Mouse (Mus musculus) kidney, postnatal 0 days (tissue): ENCODE results near the gene Scfd2. TPM values are rescaled to one million over a fixed set of nuclear protein-coding genes. Genes with fewer than 3 reads are reported as not detected.
A peak's percentile ranks its signal among the peaks of the same experiment; 100 is the strongest.

Experiments
- ATAC-seq: fragments of 200-750 bp; cut with Nextera tagmentation; replicated peaks from 2 replicates; pipeline ENCODE4 v1.8.0; 2017; ENCODE audit warnings: low read depth, moderate number of reproducible peaks, moderate TSS enrichment, moderate library complexity; ENCODE audit not compliant: low FRiP score
- DNase-seq: peaks from one replicate; pipeline ENCODE4 v3.0.0-alpha.2; 2016; ENCODE audit warnings: low spot score
- H3K27ac ChIP-seq: fragments of 300-500 bp; sonication (generic); 2 replicates; pipeline ENCODE4 v1.5.1; 2014; ENCODE audit warnings: mild to moderate bottlenecking
- H3K27me3 ChIP-seq: fragments of 300-500 bp; sonication (generic); 2 replicates; pipeline ENCODE4 v1.6.1; 2014; ENCODE audit warnings: low read length, mixed read lengths; ENCODE audit not compliant: insufficient read depth
- H3K36me3 ChIP-seq: fragments of 300-500 bp; sonication (generic); 2 replicates; pipeline ENCODE4 v1.6.1; 2014; ENCODE audit warnings: low read length, mixed read lengths; ENCODE audit not compliant: insufficient read depth
- H3K4me1 ChIP-seq: fragments of 300-500 bp; sonication (generic); replicated peaks from 2 replicates; pipeline ENCODE4 v1.6.1; 2014; ENCODE audit warnings: antibody characterized with exemption, low read length, mixed read lengths; ENCODE audit not compliant: insufficient read depth
- H3K4me2 ChIP-seq: fragments of 300-500 bp; sonication (generic); 2 replicates; pipeline ENCODE4 v1.6.1; 2014; ENCODE audit warnings: mild to moderate bottlenecking, low read length, moderate library complexity, mixed read lengths
- H3K4me3 ChIP-seq: fragments of 300-500 bp; sonication (generic); replicated peaks from 2 replicates; pipeline ENCODE4 v1.5.1; 2014; ENCODE audit warnings: low read depth, low read length
- H3K9ac ChIP-seq: fragments of 300-500 bp; sonication (generic); 2 replicates; pipeline ENCODE4 v1.6.1; 2014; ENCODE audit warnings: low read depth, low read length
- H3K9me3 ChIP-seq: fragments of 300-500 bp; sonication (generic); replicated peaks from 2 replicates; pipeline ENCODE4 v1.6.1; 2016; ENCODE audit warnings: low read length, inconsistent platforms, mixed read lengths
- CTCF ChIP-seq: IDR thresholded peaks from 2 replicates; pipeline ENCODE4 v1.5.1; 2016; ENCODE audit warnings: antibody characterized with exemption, low read depth, mild to moderate bottlenecking, moderate library complexity
- WGBS: fragments of 180-500 bp; shearing (Covaris S2); extraction: QIAGEN DNeasy Blood & Tissue Kit; methylation state at CpG from one replicate; pipeline ENCODE4 v1.1.7; 2014; 5-methylcytosine and 5-hydroxymethylcytosine counted together
- polyA plus RNA-seq: library from polyadenylated mRNA; unstranded; fragments of >200 nt; fragmentation: Nextera tagmentation; extraction: Ambion mirVana; gene quantifications from 2 replicates; pipeline ENCODE4 v1.2.1, GENCODE M21; 2015

Scfd2 gene
- polyA plus RNA-seq, 1 experiment from 2014 or later, result 16.8 TPM

GRCm38 (mm10) chr5:74311865-74312264 is 219.7 kb downstream of the Scfd2 start:
- WGBS, result 61% methylated on average over 6 of the region's 6 CpGs
- Histone ChIP-seq H3K27me3 (no peaks in the 10 kb centered on the region), H3K27ac (no peak overlapping the region), H3K9ac (no peak overlapping the region), H3K4me3 (no peak overlapping the region), H3K4me1 (no peaks in the 10 kb centered on the region), H3K36me3 (no peaks in the 10 kb centered on the region), H3K4me2 (no peak overlapping the region), H3K9me3 (no peaks in the 10 kb centered on the region)
- TF ChIP-seq CTCF, result no peak
- DNase-seq (peak; percentile 33), ATAC-seq (no peak)

GRCm38 (mm10) chr5:74311200-74311825 is 220.2 kb downstream of the Scfd2 start:
- 33% methylated on average over 6 of the region's 6 CpGs for whole genome bisulfite sequencing
- ATAC-seq, result no peak; the same call in 1 of the 2 replicates

DNA sequence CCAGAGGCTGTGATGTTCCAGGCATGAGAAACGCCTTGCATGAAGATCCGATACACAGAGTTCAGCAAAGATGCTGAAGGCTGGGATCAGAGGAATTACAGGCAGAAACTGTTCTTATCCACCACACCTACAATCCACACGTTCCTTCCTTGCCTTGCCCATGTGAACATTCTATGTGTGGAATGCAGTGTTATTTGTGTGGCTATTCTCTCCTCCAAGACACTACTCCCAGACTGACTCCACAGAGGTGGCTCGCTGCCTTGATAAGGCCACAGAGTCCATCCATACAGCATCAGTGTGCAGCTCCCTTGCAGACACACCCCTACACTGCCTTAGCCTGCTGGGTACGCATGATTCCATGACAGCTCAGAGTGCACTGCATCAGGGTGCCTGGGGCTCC is 221.5 kb downstream of the Scfd2 start:
- 86% methylated on average over 5 of the region's 5 CpGs for WGBS
- Histone ChIP-seq H3K27me3 (no peaks in the 10 kb centered on the region), H3K4me2 (no peak overlapping the region), H3K9ac (no peak overlapping the region), H3K27ac (no peak overlapping the region), H3K4me1 (no peaks in the 10 kb centered on the region), H3K36me3 (no peaks in the 10 kb centered on the region), H3K9me3 (no peaks in the 10 kb centered on the region), H3K4me3 (no peak overlapping the region)
- TF ChIP-seq CTCF, result no peak
- DNase-seq (no peak), ATAC-seq (no peak)

More at GRCm38 (mm10) chr5:74311200-74311825, 220.2 kb downstream of the Scfd2 start:
- Histone ChIP-seq H3K36me3 (no peaks in the 10 kb centered on the region), H3K9me3 (no peaks in the 10 kb centered on the region), H3K4me2 (no peak overlapping the region), H3K27ac (no peak overlapping the region), H3K9ac (no peak overlapping the region), H3K4me3 (no peak overlapping the region), H3K4me1 (no peaks in the 10 kb centered on the region), H3K27me3 (no peaks in the 10 kb centered on the region)
- DNase-seq, result peak; percentile 95
- peak; percentile 95 for TF ChIP-seq CTCF

- DNase-seq (peak; percentile 56), ATAC-seq (no peak)
- H3K9ac ChIP-seq, result no peak overlapping the region
- no peaks in the 10 kb centered on the region for H3K27me3 ChIP-seq
- H3K4me1 ChIP-seq, result no peaks in the 10 kb centered on the region; the same call in 1 of the 2 replicates
- H3K9me3 ChIP-seq, result no peaks in the 10 kb centered on the region
- H3K4me2 ChIP-seq, result no peak overlapping the region
- TF ChIP-seq CTCF, result no peak
- no peak overlapping the region for H3K27ac ChIP-seq
- 60% methylated on average over 5 of the region's 5 CpGs for WGBS
- no peaks in the 10 kb centered on the region for H3K36me3 ChIP-seq
- H3K4me3 ChIP-seq, result no peak overlapping the region
Measured at GRCm38 (mm10) chr5:74307242-74307641, 224.3 kb downstream of the Scfd2 start.

DNA sequence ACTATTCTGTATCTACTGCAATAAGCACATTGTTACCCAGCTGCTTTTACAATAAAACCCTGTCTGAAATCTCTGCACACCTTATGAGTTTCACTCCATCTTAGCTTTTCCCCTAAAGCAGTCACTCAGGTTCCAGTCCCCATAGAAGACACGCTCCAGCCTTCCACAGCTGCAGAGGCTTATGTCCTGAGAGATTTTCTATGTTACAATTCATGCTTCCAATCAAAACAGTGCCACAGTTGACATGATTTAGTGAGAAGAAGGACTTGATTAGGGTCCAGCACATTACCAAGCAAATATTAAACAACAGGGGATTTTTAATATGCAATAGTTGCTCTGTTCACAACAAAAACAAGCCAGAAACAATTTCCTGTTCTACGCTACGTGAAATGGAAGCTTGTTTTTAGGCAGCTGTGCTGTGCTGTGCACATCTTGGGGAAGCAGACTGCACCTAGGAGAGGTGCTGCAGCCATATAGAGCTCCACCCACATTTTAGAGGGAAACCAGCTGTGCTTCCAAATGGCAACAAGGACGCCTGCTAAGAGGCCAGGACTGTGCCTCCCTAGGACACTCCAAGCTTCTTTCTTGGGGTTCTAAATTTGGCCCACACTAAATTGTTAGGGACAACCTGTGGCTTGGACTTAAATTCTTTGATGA is 225.9 kb downstream of the Scfd2 start:
- H3K9ac ChIP-seq, result no peak overlapping the region
- H3K9me3 ChIP-seq, result no peaks in the 10 kb centered on the region
- no peak overlapping the region for H3K4me3 ChIP-seq
- no peaks in the 10 kb centered on the region; the same call in 1 of the 2 replicates for H3K4me1 ChIP-seq
- ATAC-seq (no peak), DNase-seq (peak; percentile 40)
- H3K4me2 ChIP-seq, result no peak overlapping the region
- peak overlapping the region; percentile 42; the same call in 1 of the 2 replicates for H3K27ac ChIP-seq
- H3K36me3 ChIP-seq, result no peaks in the 10 kb centered on the region
- TF ChIP-seq CTCF, result no peak
- 51% methylated on average over 4 of the region's 4 CpGs for WGBS
- no peaks in the 10 kb centered on the region for H3K27me3 ChIP-seq

DNA sequence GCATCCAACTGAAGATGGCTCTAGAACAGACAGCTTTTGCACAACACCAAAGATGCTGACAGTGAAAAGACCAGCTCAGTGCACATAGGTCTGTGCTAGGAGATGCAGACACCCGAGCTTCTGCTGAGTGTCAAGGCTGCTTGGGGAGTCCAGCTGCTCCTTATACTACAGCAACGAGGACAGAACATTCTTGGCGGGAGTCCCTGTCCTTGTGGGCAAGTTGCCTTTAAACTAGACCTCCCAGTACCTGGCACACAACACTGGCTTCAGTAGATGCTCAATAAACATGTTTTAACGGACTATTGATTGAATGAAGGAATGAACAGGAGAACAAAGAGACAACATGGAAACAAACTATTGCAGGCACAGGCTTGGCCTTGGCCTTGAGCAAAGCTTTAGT is 226.8 kb downstream of the Scfd2 start:
- H3K9ac ChIP-seq, result no peak overlapping the region
- peak; percentile 36 for DNase-seq
- no peak overlapping the region for H3K4me2 ChIP-seq
- H3K27me3 ChIP-seq, result no peaks in the 10 kb centered on the region
- TF ChIP-seq CTCF, result no peak
- no peaks in the 10 kb centered on the region; the same call in 1 of the 2 replicates for H3K4me1 ChIP-seq
- ATAC-seq, result no peak
- no peaks in the 10 kb centered on the region for H3K36me3 ChIP-seq
- no peak overlapping the region for H3K27ac ChIP-seq
- 57% methylated on average over 4 of the region's 4 CpGs for WGBS
- no peak overlapping the region for H3K4me3 ChIP-seq
- H3K9me3 ChIP-seq, result no peaks in the 10 kb centered on the region
